Mouse (Mus musculus): ENCODE results near the gene Trim14.
A peak's percentile ranks its signal among the peaks of the same experiment; 100 is the strongest.
"Not testable (repeated sequence)": the region's sequence is repeated elsewhere in the genome, so short reads cannot be mapped to it uniquely, and the experiment has no call there.

Trim14 gene

GRCm38 (mm10) chr4:46535840-46536361, at the start of gene Trim14:
Gene Trim14, minus strand, starts transcription at chr4:46536141.
- DNase-seq (ENCODE audit: low read depth, low spot score): peak; percentile 37

- DNase-seq (ENCODE audit: low read depth, low spot score): no peak
Measured at GRCm38 (mm10) chr4:46585041-46585810, 49.3 kb upstream of the Trim14 start.

- DNase-seq (ENCODE audit: low read depth, low spot score): not testable (repeated sequence)
Measured at GRCm38 (mm10) chr4:46584536-46584935, 48.6 kb upstream of the Trim14 start.

DNA sequence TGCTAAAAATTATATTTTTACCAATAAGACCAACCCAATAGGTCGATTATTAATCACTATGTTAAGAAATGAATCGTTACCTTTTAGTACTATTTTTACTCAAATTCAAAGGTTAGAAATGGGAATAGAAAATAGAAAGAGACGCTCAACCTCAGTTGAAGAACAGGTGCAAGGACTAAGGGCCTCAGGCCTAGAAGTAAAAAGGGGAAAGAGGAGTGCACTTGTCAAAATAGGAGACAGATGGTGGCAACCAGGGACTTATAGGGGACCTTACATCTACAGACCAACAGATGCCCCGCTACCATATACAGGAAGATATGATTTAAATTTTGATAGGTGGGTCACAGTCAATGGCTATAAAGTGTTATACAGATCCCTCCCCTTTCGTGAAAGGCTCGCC, 48.1 kb upstream of the Trim14 start:
- DNase-seq (ENCODE audit: low read depth, low spot score): not testable (repeated sequence)

DNA sequence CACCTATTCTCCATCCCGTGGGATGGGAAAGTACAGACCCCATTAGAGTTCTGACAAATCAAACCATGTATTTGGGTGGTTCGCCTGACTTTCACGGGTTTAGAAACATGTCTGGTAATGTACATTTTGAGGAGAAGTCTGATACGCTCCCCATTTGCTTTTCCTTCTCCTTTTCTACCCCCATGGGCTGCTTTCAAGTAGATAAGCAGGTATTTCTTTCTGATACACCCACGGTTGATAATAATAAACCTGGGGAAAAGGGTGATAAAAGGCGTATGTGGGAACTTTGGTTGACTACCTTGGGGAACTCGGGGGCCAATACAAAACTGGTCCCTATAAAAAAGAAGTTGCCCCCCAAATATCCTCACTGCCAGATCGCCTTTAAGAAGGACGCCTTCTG, 46.1 kb upstream of the Trim14 start:
- not testable (repeated sequence) for DNase-seq (ENCODE audit: low read depth, low spot score)

- not testable (repeated sequence) for DNase-seq (ENCODE audit: low read depth, low spot score)
Measured at GRCm38 (mm10) chr4:46581577-46581976, 45.6 kb upstream of the Trim14 start.

- not testable (repeated sequence) for DNase-seq (ENCODE audit: low read depth, low spot score)
Measured at GRCm38 (mm10) chr4:46580799-46581243, 44.9 kb upstream of the Trim14 start.

GRCm38 (mm10) chr4:46578796-46579346, 42.9 kb upstream of the Trim14 start:
- DNase-seq (ENCODE audit: low read depth, low spot score): not testable (repeated sequence)

DNA sequence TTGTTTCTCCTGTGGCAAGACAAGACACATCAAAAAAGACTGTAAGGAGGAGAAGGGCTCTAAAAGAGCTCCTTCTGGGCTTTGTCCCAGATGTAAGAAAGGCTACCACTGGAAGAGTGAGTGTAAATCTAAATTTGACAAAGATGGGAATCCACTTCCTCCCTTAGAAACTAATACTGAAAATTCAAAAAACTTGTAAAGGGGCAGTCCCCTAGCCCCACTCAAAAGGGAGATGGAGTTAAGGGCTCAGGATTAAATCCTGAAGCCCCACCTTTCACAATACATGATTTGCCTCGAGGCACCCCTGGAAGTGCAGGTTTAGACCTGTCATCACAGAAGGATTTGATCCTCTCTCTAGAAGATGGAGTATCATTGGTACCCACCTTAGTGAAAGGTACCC, 42.3 kb upstream of the Trim14 start:
- DNase-seq (ENCODE audit: low read depth, low spot score): no peak

DNA sequence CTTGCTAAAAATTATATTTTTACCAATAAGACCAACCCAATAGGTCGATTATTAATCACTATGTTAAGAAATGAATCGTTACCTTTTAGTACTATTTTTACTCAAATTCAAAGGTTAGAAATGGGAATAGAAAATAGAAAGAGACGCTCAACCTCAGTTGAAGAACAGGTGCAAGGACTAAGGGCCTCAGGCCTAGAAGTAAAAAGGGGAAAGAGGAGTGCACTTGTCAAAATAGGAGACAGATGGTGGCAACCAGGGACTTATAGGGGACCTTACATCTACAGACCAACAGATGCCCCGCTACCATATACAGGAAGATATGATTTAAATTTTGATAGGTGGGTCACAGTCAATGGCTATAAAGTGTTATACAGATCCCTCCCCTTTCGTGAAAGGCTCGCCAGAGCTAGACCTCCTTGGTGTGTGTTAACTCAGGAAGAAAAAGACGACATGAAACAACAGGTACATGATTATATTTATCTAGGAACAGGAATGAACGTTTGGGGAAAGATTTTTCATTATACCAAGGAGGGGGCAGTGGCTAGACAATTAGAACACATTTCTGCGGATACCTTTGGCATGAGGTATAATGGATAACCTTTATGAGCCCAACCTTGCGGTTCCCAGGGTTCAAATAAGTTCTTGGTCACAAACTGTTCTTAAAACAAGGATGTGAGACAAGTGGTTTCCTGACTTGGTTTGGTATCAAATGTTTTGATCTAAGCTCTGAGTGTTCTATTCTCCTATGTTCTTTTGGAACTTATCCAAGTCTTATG, 39.8 kb upstream of the Trim14 start:
- DNase-seq (ENCODE audit: low read depth, low spot score): not testable (repeated sequence)

DNA sequence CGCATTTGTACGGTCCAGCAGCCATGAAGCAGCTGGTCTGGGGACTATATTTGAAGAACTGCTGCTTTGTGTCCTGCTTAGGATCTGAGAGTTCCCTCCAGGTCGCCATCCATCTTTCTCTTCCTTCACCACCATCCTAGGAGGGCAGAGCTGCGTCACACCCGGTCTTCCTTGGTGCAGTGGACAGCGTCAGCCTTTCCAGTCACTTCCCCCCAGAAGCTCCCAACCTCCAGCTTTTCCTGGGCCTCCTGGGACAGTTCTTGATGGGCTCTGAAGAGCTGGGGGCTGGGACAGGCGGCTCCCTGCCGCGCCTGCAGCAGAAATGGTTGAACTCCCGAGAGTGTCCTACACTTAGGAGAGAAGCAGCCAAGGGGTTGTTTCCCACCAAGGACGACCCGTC, 38.9 kb upstream of the Trim14 start:
- DNase-seq (ENCODE audit: low read depth, low spot score): no peak

GRCm38 (mm10) chr4:46574024-46574753, 38.2 kb upstream of the Trim14 start:
- DNase-seq (ENCODE audit: low read depth, low spot score): no peak

DNA sequence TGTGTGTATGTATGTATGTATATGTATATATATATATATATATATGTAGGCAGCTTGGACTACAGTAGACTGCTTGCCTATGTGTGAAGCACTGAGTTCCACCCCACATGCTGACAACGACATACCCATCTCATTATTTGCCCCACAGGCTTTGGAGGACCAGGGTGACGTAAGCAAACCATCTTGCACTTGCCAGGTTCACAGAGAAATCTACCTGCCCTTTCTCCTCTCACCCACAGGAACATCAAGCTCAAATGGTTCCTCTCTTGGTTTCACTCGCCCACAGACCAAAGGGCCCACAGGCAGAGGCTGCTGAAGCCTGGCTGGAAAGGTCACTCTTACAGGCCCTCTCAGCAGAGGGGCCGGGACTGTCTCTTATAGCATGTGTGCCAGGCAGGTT, 36.7 kb upstream of the Trim14 start:
- no peak for DNase-seq (ENCODE audit: low read depth, low spot score)

DNA sequence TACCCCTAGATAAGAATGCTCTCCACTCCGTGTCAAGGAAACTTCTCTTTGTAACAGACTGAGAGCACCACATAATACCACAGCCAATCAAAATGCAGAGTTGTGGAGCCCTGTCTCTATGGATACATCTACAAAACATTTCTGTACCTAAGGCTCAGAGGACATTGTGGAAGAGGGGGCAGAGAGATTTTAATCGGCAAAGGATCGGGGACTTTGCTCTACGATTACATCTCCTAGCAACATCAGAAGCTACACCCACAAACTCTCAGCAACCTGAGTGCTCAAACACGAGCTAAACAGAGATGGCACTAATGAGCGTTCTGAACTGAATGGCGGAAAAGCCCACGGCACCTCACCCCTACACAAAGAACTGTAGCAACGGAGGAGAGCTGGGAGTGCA, 35.8 kb upstream of the Trim14 start:
- no peak for DNase-seq (ENCODE audit: low read depth, low spot score)

DNA sequence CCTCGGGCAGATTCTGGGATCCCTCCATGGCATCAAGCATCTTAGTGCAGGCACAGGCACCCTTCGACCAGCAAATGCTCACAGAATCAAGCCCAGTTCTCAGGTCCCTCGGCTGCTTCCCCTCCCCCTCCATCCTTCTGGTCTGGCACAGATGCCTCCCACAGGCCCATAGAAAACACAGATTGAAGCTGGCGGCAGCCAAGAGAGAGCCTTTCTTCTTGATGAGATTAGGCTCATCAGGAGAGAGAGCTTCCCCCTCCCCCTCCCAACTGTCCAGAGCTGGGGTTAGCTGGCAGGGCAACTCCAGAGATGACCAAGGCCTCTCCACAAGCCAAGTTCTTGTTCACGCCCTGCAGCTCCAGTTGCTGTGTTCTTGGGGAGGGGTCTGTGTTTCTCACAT, 33.7 kb upstream of the Trim14 start:
- peak; percentile 71 for DNase-seq (ENCODE audit: low read depth, low spot score)

- DNase-seq (ENCODE audit: low read depth, low spot score): no peak
Measured at GRCm38 (mm10) chr4:46568169-46568568, 32.2 kb upstream of the Trim14 start.

GRCm38 (mm10) chr4:46566931-46567671, 31.2 kb upstream of the Trim14 start:
- no peak for DNase-seq (ENCODE audit: low read depth, low spot score)

GRCm38 (mm10) chr4:46565393-46565955, 29.5 kb upstream of the Trim14 start:
- DNase-seq (ENCODE audit: low read depth, low spot score): no peak

GRCm38 (mm10) chr4:46564247-46564646, 28.3 kb upstream of the Trim14 start:
- DNase-seq (ENCODE audit: low read depth, low spot score): no peak

DNA sequence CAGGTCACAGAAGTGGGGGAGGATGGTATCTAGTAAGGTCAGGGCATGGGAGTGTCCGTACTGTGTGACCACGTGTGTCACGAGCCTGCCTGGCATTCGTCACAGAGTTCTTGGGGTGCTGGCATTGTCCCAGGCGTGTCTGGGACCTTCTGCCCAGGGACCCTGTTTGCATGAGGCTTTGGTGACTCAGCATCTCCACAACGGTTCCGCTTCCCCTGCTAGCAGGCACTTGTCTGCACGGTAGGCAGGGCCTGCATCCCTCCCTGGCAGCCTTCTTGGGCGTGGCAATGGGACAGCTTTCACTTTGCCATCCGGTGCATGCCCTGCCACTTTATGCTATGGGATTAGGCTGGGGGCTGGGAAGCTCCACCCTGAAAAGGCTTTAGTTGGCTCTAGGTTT, 27.9 kb upstream of the Trim14 start:
- no peak for DNase-seq (ENCODE audit: low read depth, low spot score)

- DNase-seq (ENCODE audit: low read depth, low spot score): no peak
Measured at GRCm38 (mm10) chr4:46562841-46563240, 26.9 kb upstream of the Trim14 start.
